Mouse (Mus musculus): ENCODE data around the gene Borcs6. TPM values are rescaled to one million over a fixed set of nuclear protein-coding genes. Genes with fewer than 3 reads are reported as not detected.
A peak's percentile ranks its signal among the peaks of the same experiment; 100 is the strongest.
"Not testable (repeated sequence)": the region's sequence is repeated elsewhere in the genome, so short reads cannot be mapped to it uniquely, and the experiment has no call there.

The Borcs6 gene
- 7.2 and 8.6 TPM in 2 replicates for polyA plus RNA-seq (2015; fragmentation: Nextera tagmentation; extraction: Ambion mirVana)

DNA sequence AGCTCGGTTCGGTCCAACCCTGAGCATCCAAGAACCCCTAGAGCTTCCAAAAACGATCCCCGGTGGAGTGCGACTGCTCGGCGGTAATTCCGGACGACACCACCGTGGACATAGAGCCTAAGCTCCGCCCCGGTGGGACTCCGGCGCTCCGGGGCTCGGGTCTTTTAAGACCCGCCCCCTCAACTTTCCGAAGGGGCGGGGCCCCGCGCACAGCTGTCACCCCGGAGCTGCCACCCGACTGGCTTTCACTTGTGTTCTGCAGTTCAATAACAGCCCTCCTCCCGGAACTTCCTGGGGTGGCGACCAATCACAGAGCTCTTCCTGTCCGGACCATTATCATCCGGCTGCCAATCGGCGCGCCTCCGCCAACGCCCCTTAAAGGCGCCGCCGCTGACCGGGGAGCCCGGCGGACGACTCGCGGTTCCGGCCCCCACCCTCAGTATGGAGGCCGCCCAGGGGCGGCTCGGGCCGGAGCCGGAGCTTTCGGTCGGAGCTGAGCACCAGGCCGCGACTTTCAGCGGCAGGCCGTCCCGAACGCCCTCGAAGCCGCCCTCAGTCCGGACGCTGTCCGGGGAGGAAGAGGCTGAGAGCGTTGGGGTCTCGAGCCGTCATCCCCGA is at the start of gene Borcs6:
Borcs6 (plus strand) TSS at position 361 of the 618 bp plus-strand sequence.
- Histone ChIP-seq H3K27ac (ENCODE audit: low read length) (peak within 1 kb of the TSS; percentile 95), H3K4me3 (ENCODE audit: low read length) (peak within 1 kb of the TSS; percentile 78), H3K27me3 (ENCODE audit: control insufficient read depth, insufficient read depth, low read depth, low read length) (no peaks in the 10 kb centered on the region), H3K9ac (ENCODE audit: low read length) (peak within 1 kb of the TSS; percentile 86), H3K9me3 (ENCODE audit: control insufficient read depth, low read length) (no peaks in the 10 kb centered on the region), H3K36me3 (ENCODE audit: control insufficient read depth, insufficient read depth, low read length) (no peaks in the 10 kb centered on the region), H3K4me1 (replicated peaks; ENCODE audit: control insufficient read depth, insufficient read depth, low read length) (peaks cover 19% of the 10 kb centered on the region), H3K4me2 (ENCODE audit: low read depth, low read length) (peak within 1 kb of the TSS; percentile 83)
- peak; percentile 92 for ATAC-seq (ENCODE audit: low read depth)
- WGBS = under 1% methylated on average over 61 of the region's 64 CpGs

DNA sequence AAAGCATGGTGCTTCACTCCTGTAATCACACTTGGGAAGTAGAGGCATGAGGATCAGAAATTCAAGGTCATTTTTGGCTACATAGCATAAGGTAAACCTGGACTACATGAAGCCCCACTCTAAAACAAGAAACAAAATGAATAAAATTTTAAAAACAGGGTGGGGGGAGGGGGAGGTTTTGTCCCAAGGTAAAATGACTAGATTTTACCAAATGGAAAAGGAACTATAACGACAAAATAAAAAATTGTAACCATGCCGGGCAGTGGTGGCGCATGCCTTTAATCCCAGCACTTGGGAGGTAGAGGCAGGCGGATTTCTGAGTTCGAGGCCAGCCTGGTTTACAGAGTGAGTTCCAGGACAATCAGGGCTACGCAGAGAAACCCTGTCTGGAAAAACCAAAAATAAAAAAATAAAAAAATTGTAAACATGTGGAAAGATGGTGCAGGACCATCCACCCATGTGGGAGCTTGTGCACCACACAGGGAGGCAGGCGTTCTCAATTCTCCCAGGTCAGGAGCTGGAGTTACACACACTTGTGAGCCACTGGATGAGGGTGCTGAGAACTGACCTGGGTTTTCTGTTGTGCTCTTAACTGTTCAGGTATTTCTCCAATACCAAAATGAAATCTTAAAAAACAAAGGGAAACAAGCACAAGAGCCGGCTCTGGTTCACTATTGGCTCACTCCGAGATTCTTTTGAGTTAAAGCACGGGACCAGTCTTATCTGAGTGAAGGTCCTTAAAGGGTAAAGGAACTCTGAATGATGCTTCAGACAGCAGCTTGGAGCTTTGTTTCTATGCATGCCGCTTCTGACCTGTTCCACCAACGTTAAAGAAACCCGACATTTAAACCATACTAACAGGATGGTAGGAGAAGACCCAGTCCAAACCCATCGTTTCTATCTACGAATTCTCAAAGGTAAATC is 48.9 kb upstream of the Borcs6 start:
- ATAC-seq (ENCODE audit: low read depth) = no peak
- Histone ChIP-seq H3K4me3 (ENCODE audit: low read length) (no peak overlapping the region), H3K27ac (ENCODE audit: low read length) (no peak overlapping the region), H3K9me3 (ENCODE audit: control insufficient read depth, low read length) (no peaks in the 10 kb centered on the region), H3K4me1 (replicated peaks; ENCODE audit: control insufficient read depth, insufficient read depth, low read length) (peaks cover 14% of the 10 kb centered on the region), H3K9ac (ENCODE audit: low read length) (no peak overlapping the region), H3K27me3 (ENCODE audit: control insufficient read depth, insufficient read depth, low read depth, low read length) (no peaks in the 10 kb centered on the region), H3K36me3 (ENCODE audit: control insufficient read depth, insufficient read depth, low read length) (no peaks in the 10 kb centered on the region), H3K4me2 (ENCODE audit: low read depth, low read length) (no peak overlapping the region)
- WGBS = 82% methylated on average over 15 of the region's 15 CpGs

DNA sequence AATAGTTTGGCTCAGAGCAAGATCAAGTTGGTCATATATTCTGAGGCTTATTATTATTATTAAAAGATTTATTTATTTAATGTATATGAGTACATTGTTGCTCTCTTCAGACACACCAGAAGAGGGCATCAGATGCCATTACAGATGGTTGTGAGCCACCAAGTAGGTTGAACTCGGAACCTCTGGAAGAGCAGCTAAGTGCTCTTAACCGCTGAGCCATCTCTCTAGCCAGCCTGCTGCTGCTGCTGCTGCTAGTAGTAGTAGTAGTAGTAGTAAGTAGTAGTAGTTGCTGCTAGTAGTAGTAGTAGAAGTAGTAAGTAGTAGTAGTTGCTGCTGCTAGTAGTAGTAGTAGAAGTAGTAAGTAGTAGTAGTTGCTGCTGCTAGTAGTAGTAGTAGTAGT is 48.1 kb upstream of the Borcs6 start:
- Histone ChIP-seq H3K4me1 (replicated peaks; ENCODE audit: control insufficient read depth, insufficient read depth, low read length) (peaks cover 14% of the 10 kb centered on the region), H3K4me3 (ENCODE audit: low read length) (peak overlapping the region; percentile 59), H3K4me2 (ENCODE audit: low read depth, low read length) (peak overlapping the region; percentile 79), H3K27ac (ENCODE audit: low read length) (0 out of 2 replicates have a peak overlapping the region, but pooled peaks have one; percentile 17)
- not testable (repeated sequence) for ATAC-seq (ENCODE audit: low read depth); H3K36me3 ChIP-seq (ENCODE audit: control insufficient read depth, insufficient read depth, low read length); H3K27me3 ChIP-seq (ENCODE audit: control insufficient read depth, insufficient read depth, low read depth, low read length); H3K9me3 ChIP-seq (ENCODE audit: control insufficient read depth, low read length); H3K9ac ChIP-seq (ENCODE audit: low read length)
- WGBS = 57% methylated on average over 2 of the region's 2 CpGs

DNA sequence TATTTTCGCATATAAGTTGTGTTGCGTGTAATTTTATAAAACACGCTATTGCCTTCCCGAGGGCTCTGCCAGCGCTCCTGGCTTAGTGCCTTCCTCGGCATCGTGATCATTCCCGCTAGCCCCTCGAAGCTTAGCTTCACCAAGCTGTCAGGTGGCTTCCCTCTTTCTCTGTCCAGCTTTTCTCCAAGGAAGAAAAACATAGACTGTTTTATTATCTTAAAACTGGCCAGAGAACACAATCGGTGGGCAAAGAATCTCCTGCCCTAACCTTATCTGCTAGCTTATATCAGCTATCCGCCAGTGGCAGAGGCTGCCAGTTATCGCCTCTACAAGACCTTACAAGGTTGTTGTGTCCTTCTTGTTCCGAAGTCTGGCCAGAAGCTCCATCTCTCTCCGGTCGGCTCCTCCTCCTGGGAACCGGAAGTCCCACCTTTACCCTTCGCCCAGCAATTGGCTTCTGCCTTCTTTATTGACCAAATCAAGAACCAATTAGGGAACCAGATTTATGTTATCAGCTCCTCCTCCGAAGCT is 47.4 kb upstream of the Borcs6 start:
- peaks cover 19% of the 10 kb centered on the region for H3K4me1 ChIP-seq (replicated peaks; ENCODE audit: control insufficient read depth, insufficient read depth, low read length)
- no peaks in the 10 kb centered on the region for H3K27me3 ChIP-seq (ENCODE audit: control insufficient read depth, insufficient read depth, low read depth, low read length)
- H3K4me3 ChIP-seq (ENCODE audit: low read length) = peak overlapping the region; percentile 59
- H3K27ac ChIP-seq (ENCODE audit: low read length) = peak overlapping the region; percentile 63
- no peaks in the 10 kb centered on the region for H3K9me3 ChIP-seq (ENCODE audit: control insufficient read depth, low read length)
- peak; percentile 67 for ATAC-seq (ENCODE audit: low read depth)
- 1% methylated on average over 18 of the region's 18 CpGs for WGBS
- H3K36me3 ChIP-seq (ENCODE audit: control insufficient read depth, insufficient read depth, low read length) = no peaks in the 10 kb centered on the region
- H3K4me2 ChIP-seq (ENCODE audit: low read depth, low read length) = peak overlapping the region; percentile 79
- H3K9ac ChIP-seq (ENCODE audit: low read length) = peak overlapping the region; percentile 64

DNA sequence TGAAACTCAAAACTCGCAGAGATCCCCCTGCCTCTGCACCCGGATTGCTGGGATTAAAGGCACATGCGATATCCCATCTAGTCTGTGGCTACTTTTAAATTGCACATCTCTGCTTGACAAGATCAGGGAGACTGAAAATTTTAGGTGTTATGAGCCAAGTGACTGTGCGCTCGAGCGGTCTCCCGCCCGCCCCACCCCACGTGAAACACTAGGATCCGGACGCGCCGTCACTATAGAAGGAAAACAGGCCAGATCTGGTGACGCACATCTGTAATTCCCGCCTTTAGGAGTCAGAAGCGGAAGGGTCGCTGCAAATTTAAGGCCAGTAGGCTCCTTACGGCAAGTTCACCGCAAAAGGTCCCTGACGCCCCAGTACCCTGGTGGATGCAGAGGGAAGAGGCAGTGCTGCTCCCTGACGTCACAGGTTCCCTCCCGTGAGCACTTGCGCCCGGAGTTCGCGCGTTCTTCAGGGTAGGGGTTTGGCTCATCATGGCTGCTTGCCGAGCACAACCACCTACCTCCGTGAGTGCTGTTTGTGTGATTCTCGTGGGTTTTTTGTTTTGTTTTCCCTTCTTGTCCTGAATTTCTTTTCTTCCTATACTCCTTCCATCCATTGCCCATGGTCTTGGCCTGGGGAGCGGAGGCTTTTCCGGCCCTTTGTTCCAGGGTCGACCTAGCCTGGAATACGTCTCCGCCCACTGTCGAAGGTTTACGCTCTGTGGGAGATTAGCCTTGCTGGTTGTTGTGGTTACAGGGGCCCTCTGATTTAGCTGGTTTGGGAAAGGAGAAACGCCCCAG is 43.7 kb upstream of the Borcs6 start, which contains the start of gene Ctc1:
Ctc1 (plus strand) TSS at position 268 of the 798 bp plus-strand sequence.
- 2% methylated on average over 38 of the region's 38 CpGs for WGBS
- Histone ChIP-seq H3K9ac (ENCODE audit: low read length) (peak within 1 kb of the TSS; percentile 83), H3K27me3 (ENCODE audit: control insufficient read depth, insufficient read depth, low read depth, low read length) (no peaks in the 10 kb centered on the region), H3K4me3 (ENCODE audit: low read length) (peak within 1 kb of the TSS; percentile 70), H3K4me2 (ENCODE audit: low read depth, low read length) (peak within 1 kb of the TSS; percentile 76), H3K9me3 (ENCODE audit: control insufficient read depth, low read length) (no peaks in the 10 kb centered on the region), H3K4me1 (replicated peaks; ENCODE audit: control insufficient read depth, insufficient read depth, low read length) (peaks cover 13% of the 10 kb centered on the region), H3K27ac (ENCODE audit: low read length) (peak within 1 kb of the TSS; percentile 93), H3K36me3 (ENCODE audit: control insufficient read depth, insufficient read depth, low read length) (no peaks in the 10 kb centered on the region)
- peak; percentile 96 for ATAC-seq (ENCODE audit: low read depth)

DNA sequence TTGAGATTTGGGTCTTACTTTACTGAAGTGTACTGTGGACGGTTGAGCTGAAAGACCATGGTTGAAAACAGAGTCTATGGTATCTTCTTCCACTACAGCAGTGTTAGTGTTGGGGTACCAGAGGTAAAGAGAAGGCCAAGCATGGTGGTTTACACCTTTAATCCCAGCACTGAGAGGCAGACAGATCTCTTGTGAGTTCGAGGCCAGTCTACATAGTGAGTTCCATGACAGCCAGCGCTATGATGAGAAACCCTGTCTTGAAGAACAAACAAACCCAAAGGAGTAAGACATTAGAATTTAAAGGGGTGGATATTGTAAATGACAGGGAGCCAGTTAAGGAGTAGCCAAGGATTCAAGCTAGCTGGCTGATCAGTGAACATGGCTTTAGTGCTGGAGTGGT is 42.8 kb upstream of the Borcs6 start:
- Histone ChIP-seq H3K27me3 (ENCODE audit: control insufficient read depth, insufficient read depth, low read depth, low read length) (no peaks in the 10 kb centered on the region), H3K4me2 (ENCODE audit: low read depth, low read length) (peak overlapping the region; percentile 76), H3K36me3 (ENCODE audit: control insufficient read depth, insufficient read depth, low read length) (peaks cover under 1% of the 10 kb centered on the region), H3K4me1 (replicated peaks; ENCODE audit: control insufficient read depth, insufficient read depth, low read length) (peaks cover 10% of the 10 kb centered on the region), H3K9me3 (ENCODE audit: control insufficient read depth, low read length) (no peaks in the 10 kb centered on the region), H3K9ac (ENCODE audit: low read length) (peak overlapping the region; percentile 83), H3K27ac (ENCODE audit: low read length) (no peak overlapping the region), H3K4me3 (ENCODE audit: low read length) (peak overlapping the region; percentile 70)
- ATAC-seq (ENCODE audit: low read depth) = no peak
- WGBS = 53% methylated on average over 3 of the region's 3 CpGs

DNA sequence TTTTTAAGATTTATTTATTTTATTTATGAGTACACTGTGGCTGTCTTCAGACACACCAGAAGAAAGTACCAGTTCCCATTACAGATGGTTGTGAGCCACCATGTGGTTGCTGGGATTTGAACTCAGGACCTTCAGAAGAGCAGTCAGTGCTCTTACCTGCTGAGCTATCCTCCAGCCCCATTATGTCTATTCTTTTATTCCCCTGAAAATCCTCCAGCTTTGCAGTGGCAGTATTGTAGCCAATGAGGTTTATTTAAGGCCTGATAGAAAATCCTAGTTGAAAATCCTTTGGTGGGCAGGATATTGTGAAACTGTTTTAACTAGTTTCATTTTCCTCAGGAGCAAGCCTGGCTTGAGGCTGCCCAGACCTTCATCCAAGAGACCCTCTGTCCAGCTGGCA is 38.8 kb upstream of the Borcs6 start:
- no peak for ATAC-seq (ENCODE audit: low read depth)
- Histone ChIP-seq H3K4me3 (ENCODE audit: low read length) (no peak overlapping the region), H3K36me3 (ENCODE audit: control insufficient read depth, insufficient read depth, low read length) (peaks cover 36% of the 10 kb centered on the region), H3K27ac (ENCODE audit: low read length) (no peak overlapping the region), H3K4me2 (ENCODE audit: low read depth, low read length) (no peak overlapping the region), H3K27me3 (ENCODE audit: control insufficient read depth, insufficient read depth, low read depth, low read length) (no peaks in the 10 kb centered on the region), H3K9me3 (ENCODE audit: control insufficient read depth, low read length) (no peaks in the 10 kb centered on the region), H3K4me1 (replicated peaks; ENCODE audit: control insufficient read depth, insufficient read depth, low read length) (peaks cover 8% of the 10 kb centered on the region), H3K9ac (ENCODE audit: low read length) (no peak overlapping the region)

DNA sequence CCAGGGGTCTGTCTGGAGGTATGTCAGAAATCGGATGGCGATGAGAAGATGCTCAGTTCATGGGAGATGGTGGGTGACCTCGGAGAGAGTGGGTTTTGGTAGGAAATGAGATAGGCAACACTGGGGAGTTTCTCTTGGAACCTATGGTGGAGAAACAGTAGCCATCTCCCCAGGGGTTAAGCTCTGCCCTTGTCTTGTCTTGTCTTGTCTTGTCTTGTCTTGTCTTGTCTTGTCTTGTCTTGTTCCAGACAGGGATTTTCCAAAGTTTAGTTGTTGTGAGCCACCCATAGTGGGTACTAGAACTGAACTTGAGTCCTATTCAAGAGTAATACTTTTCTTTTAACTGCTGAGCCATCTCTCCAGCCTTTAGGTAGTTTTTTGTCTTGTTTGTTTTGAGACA is 33.0 kb upstream of the Borcs6 start:
- Histone ChIP-seq H3K4me3 (ENCODE audit: low read length) (no peak overlapping the region), H3K36me3 (ENCODE audit: control insufficient read depth, insufficient read depth, low read length) (peaks cover 82% of the 10 kb centered on the region), H3K9ac (ENCODE audit: low read length) (no peak overlapping the region), H3K4me2 (ENCODE audit: low read depth, low read length) (no peak overlapping the region), H3K4me1 (replicated peaks; ENCODE audit: control insufficient read depth, insufficient read depth, low read length) (no peaks in the 10 kb centered on the region), H3K27ac (ENCODE audit: low read length) (no peak overlapping the region), H3K9me3 (ENCODE audit: control insufficient read depth, low read length) (no peaks in the 10 kb centered on the region), H3K27me3 (ENCODE audit: control insufficient read depth, insufficient read depth, low read depth, low read length) (no peaks in the 10 kb centered on the region)
- 91% methylated on average over 3 of the region's 3 CpGs for WGBS
- ATAC-seq (ENCODE audit: low read depth) = no peak
